Mouse (Mus musculus): ENCODE measurements around the gene Mb21d2.

Mb21d2 gene

GRCm38 (mm10) chr16:28899161-28899540 is 30.3 kb downstream of the Mb21d2 start:
- DNase-seq = no peak

- DNase-seq = no peak
Observed at GRCm38 (mm10) chr16:28898509-28899160, 30.8 kb downstream of the Mb21d2 start.

GRCm38 (mm10) chr16:28896571-28896970 is 32.9 kb downstream of the Mb21d2 start:
- no peak for DNase-seq

- no peak for DNase-seq
Observed at GRCm38 (mm10) chr16:28894872-28895271, 34.6 kb downstream of the Mb21d2 start.

- no peak for DNase-seq
Observed at GRCm38 (mm10) chr16:28893266-28893665, 36.2 kb downstream of the Mb21d2 start.

- DNase-seq = peak; percentile 13
Observed at GRCm38 (mm10) chr16:28886201-28886745, 43.2 kb downstream of the Mb21d2 start.

GRCm38 (mm10) chr16:28885474-28885873 is 44.0 kb downstream of the Mb21d2 start:
- no peak for DNase-seq

GRCm38 (mm10) chr16:28884661-28885060 is 44.8 kb downstream of the Mb21d2 start:
- no peak for DNase-seq

- no peak for DNase-seq
Observed at GRCm38 (mm10) chr16:28883649-28884048, 45.8 kb downstream of the Mb21d2 start.

- DNase-seq = no peak
Observed at GRCm38 (mm10) chr16:28882687-28883428, 46.6 kb downstream of the Mb21d2 start.

GRCm38 (mm10) chr16:28881787-28882186 is 47.7 kb downstream of the Mb21d2 start:
- DNase-seq = no peak

GRCm38 (mm10) chr16:28880756-28881155 is 48.7 kb downstream of the Mb21d2 start:
- DNase-seq = peak; percentile 10

GRCm38 (mm10) chr16:28880307-28880681 is 49.2 kb downstream of the Mb21d2 start:
- DNase-seq = no peak

- DNase-seq = no peak
Observed at GRCm38 (mm10) chr16:28879636-28880306, 49.7 kb downstream of the Mb21d2 start.

GRCm38 (mm10) chr16:28877162-28877662 is 52.3 kb downstream of the Mb21d2 start:
- DNase-seq = peak; percentile 17

GRCm38 (mm10) chr16:28873404-28873895 is 56.0 kb downstream of the Mb21d2 start:
- no peak for DNase-seq

GRCm38 (mm10) chr16:28870860-28871259 is 58.6 kb downstream of the Mb21d2 start:
- no peak for DNase-seq

GRCm38 (mm10) chr16:28870456-28870855 is 59.0 kb downstream of the Mb21d2 start:
- no peak for DNase-seq

GRCm38 (mm10) chr16:28868864-28869263 is 60.6 kb downstream of the Mb21d2 start:
- DNase-seq = no peak

- no peak for DNase-seq
Observed at GRCm38 (mm10) chr16:28866584-28867295, 62.7 kb downstream of the Mb21d2 start.

GRCm38 (mm10) chr16:28863616-28864015 is 65.9 kb downstream of the Mb21d2 start:
- no peak for DNase-seq

GRCm38 (mm10) chr16:28862093-28862492 is 67.4 kb downstream of the Mb21d2 start:
- DNase-seq = no peak

- DNase-seq = no peak
Observed at GRCm38 (mm10) chr16:28859678-28860077, 69.8 kb downstream of the Mb21d2 start.
